Mouse (Mus musculus): ENCODE results near the gene Dars2.

GRCm38 (mm10) chr1:161076238-161076637 is 5.8 kb upstream of the Dars2 start:
- no peak for TF ChIP-seq CTCF (IDR thresholded peaks at IDR 0.05; ENCODE audit: low read depth)
- no peak for TF ChIP-seq EP300 (optimal IDR thresholded peaks at IDR 0.05)

Data from stomach, postnatal 0 days (tissue).